Mouse (Mus musculus) forebrain, embryonic 16.5 days (tissue): ENCODE data around the gene BC051142. TPM values are rescaled to one million over a fixed set of nuclear protein-coding genes. Genes with fewer than 3 reads are reported as not detected.

ENCODE experiments used
- ATAC-seq: fragments of 200-750 bp; cut with Nextera tagmentation; 2 replicates; pipeline ENCODE4 v1.8.0; 2017; ENCODE audit warnings: mild to moderate bottlenecking, moderate library complexity
- H3K27ac ChIP-seq: fragments of 300-500 bp; sonication (generic); 2 replicates; pipeline ENCODE4 v1.5.1; 2014; ENCODE audit warnings: low read length, control low read depth
- H3K27me3 ChIP-seq: fragments of 300-500 bp; sonication (generic); replicated peaks from 2 replicates; pipeline ENCODE4 v1.6.1; 2014; ENCODE audit warnings: low read length; ENCODE audit not compliant: control insufficient read depth, insufficient read depth
- H3K36me3 ChIP-seq: fragments of 300-500 bp; sonication (generic); 2 replicates; pipeline ENCODE4 v1.6.1; 2014; ENCODE audit not compliant: control insufficient read depth, insufficient read depth
- H3K4me1 ChIP-seq: fragments of 300-500 bp; sonication (generic); replicated peaks from 2 replicates; pipeline ENCODE4 v1.6.1; 2014; ENCODE audit warnings: low read length; ENCODE audit not compliant: control insufficient read depth, insufficient read depth
- H3K4me2 ChIP-seq: fragments of 300-500 bp; sonication (generic); 2 replicates; pipeline ENCODE4 v1.6.1; 2014; ENCODE audit warnings: mild to moderate bottlenecking, low read length, control low read depth
- H3K4me3 ChIP-seq: fragments of 300-500 bp; sonication (generic); replicated peaks from 2 replicates; pipeline ENCODE4 v1.5.1; 2014; ENCODE audit warnings: mild to moderate bottlenecking, low read length, control low read depth
- H3K9ac ChIP-seq: fragments of 300-500 bp; sonication (generic); replicated peaks from 2 replicates; pipeline ENCODE4 v1.6.1; 2014; ENCODE audit warnings: low read depth, low read length, control low read depth
- H3K9me3 ChIP-seq: fragments of 300-500 bp; sonication (generic); 2 replicates; pipeline ENCODE4 v1.6.1; 2016; ENCODE audit warnings: low read length; ENCODE audit not compliant: control insufficient read depth
- WGBS: fragments of 180-500 bp; shearing (Covaris S2); extraction: QIAGEN DNeasy Blood & Tissue Kit; methylation state at CpG from one replicate; pipeline ENCODE4 v1.1.7; 2014; 5-methylcytosine and 5-hydroxymethylcytosine counted together
- polyA plus RNA-seq: library from polyadenylated mRNA; unstranded; fragments of >200 nt; fragmentation: Nextera tagmentation; extraction: Ambion mirVana; gene quantifications from 2 replicates; pipeline ENCODE4 v1.2.1, GENCODE M21; 2015

BC051142 gene
- polyA plus RNA-seq, 1 experiment from 2014 or later: 4.4 TPM

DNA sequence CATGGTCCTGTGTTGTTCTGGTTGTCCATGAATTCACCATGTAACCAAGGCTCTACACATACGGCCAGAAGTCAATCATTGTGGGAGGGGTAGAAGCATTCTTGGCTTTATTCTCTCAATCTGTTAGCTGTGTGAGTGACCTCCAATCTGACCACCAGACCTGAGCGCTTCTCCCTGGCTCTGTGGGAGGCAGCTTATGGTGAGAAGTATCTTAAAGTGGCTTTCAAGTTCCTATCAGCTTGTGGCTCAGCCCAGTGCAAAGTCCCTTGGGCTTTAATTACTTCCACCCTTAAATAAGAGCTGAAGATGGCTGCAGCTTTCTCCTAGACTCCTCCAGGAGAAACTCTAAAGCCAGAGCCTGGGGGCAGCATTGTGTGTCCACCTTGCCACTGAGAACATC lies 21.8 kb upstream of the BC051142 start, which contains the start of gene Btnl1:
Btnl1 (plus strand) TSS at position 286 of the 400 bp plus-strand sequence.
- Histone ChIP-seq H3K9me3 (no peaks in the 10 kb centered on the region), H3K27ac (no peak within 1 kb of the TSS), H3K9ac (no peak within 1 kb of the TSS), H3K4me1 (no peaks in the 10 kb centered on the region), H3K4me3 (no peak within 1 kb of the TSS), H3K36me3 (no peaks in the 10 kb centered on the region), H3K27me3 (no peaks in the 10 kb centered on the region), H3K4me2 (no peak within 1 kb of the TSS)
- WGBS: 81% methylated on average over 2 of the region's 2 CpGs
- ATAC-seq: no peak

DNA sequence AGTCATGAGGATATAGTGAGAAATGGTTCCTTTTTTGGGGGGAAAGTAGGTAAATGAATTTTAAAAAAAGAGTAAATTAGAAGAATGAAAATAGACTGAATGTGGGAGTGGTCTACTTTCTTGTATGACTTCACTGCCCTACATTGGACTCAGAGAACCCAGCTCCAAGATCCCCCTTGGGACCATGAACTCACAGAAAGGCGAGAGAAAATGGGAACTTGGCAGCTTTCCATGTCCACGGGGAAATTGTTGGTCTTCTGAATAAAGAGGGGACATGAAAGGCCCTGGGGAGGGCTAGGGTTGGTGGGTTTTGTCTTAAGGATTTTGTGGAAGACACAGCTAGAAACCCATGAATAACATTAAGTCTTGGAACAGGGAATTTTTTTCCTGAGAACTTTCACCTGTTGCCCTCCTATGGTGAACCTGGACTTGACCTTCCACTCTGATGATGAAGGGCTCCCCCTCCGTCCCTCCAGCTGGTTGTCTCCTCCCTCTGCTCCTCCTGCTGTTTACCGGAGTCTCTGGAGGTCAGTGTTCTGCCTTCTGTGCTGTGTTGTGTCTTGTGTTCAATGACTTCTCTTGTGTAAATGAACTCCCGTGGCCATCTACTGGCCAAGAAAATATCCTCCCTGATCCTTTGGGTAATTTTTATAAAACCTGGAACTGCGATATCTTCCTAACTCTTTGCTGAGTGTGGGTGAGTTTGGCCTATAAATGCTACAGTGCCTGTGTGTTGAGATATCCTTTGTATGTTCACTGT lies 21.0 kb upstream of the BC051142 start:
- 55% methylated on average over 6 of the region's 6 CpGs for WGBS
- H3K4me3 ChIP-seq: no peak overlapping the region
- ATAC-seq: no peak
- H3K4me1 ChIP-seq: no peaks in the 10 kb centered on the region
- no peak overlapping the region for H3K9ac ChIP-seq
- no peak overlapping the region for H3K27ac ChIP-seq
- no peaks in the 10 kb centered on the region for H3K27me3 ChIP-seq
- H3K36me3 ChIP-seq: no peaks in the 10 kb centered on the region
- H3K9me3 ChIP-seq: no peaks in the 10 kb centered on the region
- H3K4me2 ChIP-seq: no peak overlapping the region

DNA sequence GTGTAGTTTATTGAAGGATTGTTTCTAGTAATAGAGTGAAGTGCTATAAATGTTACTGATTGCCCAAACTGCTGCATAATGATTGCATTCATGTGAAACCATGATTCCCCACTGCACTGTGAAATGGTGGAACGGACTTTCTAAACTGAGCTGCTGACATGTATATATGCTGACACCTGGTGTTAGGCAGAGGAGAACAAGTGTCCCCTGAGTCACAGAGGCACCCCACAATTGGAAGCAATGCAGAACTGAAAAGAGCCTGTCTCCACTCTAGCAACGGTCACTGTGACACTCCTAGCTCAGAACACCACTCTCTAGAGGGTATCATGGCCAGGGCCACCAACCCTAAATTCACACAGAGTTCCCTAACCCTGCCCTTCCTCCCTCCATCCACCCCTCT lies 19.9 kb upstream of the BC051142 start:
- no peak for ATAC-seq
- 67% methylated on average over 2 of the region's 2 CpGs for WGBS

DNA sequence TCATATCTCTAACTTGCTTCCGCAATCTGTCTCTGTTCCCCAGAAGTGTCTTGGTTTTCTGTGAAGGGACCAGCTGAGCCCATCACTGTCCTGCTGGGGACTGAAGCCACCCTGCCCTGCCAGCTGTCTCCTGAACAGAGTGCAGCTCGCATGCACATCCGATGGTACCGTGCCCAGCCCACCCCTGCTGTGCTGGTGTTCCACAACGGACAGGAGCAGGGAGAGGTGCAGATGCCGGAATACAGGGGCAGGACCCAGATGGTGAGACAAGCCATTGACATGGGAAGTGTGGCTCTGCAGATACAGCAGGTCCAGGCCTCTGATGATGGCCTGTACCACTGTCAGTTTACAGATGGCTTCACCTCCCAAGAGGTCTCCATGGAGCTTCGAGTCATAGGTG lies 19.2 kb upstream of the BC051142 start:
- WGBS: 88% methylated on average over 7 of the region's 7 CpGs
- Histone ChIP-seq H3K27ac (no peak overlapping the region), H3K4me2 (no peak overlapping the region), H3K4me1 (no peaks in the 10 kb centered on the region), H3K4me3 (no peak overlapping the region), H3K36me3 (no peaks in the 10 kb centered on the region), H3K9ac (no peak overlapping the region), H3K27me3 (no peaks in the 10 kb centered on the region), H3K9me3 (no peaks in the 10 kb centered on the region)
- ATAC-seq: no peak

More for the DNA sequence above, 19.9 kb upstream of the BC051142 start:
- Histone ChIP-seq H3K27ac (no peak overlapping the region), H3K36me3 (no peaks in the 10 kb centered on the region), H3K9ac (no peak overlapping the region), H3K4me2 (no peak overlapping the region), H3K27me3 (no peaks in the 10 kb centered on the region), H3K4me1 (no peaks in the 10 kb centered on the region), H3K9me3 (no peaks in the 10 kb centered on the region), H3K4me3 (no peak overlapping the region)

DNA sequence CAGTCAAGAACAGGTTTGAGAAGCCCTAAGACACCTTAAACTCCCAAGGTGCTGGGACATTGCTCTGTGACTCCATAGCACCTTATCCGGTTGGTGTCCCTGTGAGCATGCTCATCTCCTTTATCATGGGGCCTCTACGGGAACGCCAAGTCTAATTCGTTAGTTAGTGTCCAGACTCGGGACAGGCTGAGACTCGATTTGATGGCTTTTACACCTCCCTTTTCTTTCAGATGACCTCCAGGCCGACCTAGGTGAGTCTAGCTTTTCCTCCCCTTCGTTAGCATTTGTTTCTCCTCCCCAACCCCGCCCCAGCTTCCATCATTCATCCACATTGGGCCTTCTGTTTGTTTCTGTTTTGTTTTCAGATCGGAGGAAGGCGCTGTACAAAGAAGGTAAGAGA lies 16.7 kb upstream of the BC051142 start:
- Histone ChIP-seq H3K4me2 (no peak overlapping the region), H3K27me3 (no peaks in the 10 kb centered on the region)

DNA sequence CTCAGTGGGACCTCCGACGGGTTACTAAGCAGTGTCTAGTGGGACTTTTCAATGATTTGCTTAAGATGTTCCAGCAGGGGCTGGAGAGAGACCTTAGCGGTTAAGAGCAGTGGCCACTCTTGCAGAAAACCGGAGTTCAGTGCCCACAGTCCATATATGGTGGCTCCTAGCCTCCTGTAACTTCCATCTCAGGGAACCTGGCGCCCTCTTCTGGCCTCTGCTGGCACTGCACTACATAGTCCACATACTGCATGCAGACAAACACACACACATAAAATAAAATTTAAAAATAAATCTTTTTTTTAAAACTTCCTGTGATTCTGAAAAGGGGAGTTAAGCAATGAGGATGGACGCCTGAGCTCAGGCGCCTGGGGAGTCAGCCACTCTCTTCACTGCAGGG lies 15.4 kb upstream of the BC051142 start:
- ATAC-seq: no peak
- Histone ChIP-seq H3K4me2 (no peak overlapping the region), H3K9ac (no peak overlapping the region), H3K4me1 (no peaks in the 10 kb centered on the region), H3K9me3 (no peaks in the 10 kb centered on the region), H3K27ac (no peak overlapping the region), H3K4me3 (no peak overlapping the region), H3K27me3 (no peaks in the 10 kb centered on the region), H3K36me3 (no peaks in the 10 kb centered on the region)
- 81% methylated on average over 7 of the region's 7 CpGs for WGBS

More for the DNA sequence above, 16.7 kb upstream of the BC051142 start:
- Histone ChIP-seq H3K4me3 (no peak overlapping the region), H3K36me3 (no peaks in the 10 kb centered on the region), H3K4me1 (no peaks in the 10 kb centered on the region), H3K9me3 (no peaks in the 10 kb centered on the region), H3K27ac (no peak overlapping the region), H3K9ac (no peak overlapping the region)
- 69% methylated on average over 11 of the region's 11 CpGs for WGBS
- ATAC-seq: no peak

DNA sequence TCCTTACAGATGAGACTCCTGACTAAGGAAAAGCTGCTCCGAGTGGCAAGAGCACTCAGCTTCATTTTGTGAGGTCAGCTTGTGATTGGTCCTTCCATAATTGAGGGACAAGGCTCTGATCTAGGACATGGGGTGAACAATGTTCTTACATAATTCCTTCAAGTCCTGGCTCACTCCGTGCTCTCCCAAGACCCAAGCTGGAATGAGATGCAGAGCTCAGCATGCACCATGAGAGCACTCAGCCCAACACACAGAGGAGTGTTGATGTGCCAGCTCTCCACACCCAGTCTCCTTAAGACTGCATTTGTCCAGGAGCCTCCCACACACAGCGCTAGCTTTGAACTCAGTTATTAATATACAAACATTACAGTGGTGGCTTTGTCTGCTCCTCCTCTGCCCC lies 13.9 kb upstream of the BC051142 start:
- WGBS: 68% methylated on average over 3 of the region's 3 CpGs
- no peaks in the 10 kb centered on the region for H3K4me1 ChIP-seq
- H3K9ac ChIP-seq: no peak overlapping the region

DNA sequence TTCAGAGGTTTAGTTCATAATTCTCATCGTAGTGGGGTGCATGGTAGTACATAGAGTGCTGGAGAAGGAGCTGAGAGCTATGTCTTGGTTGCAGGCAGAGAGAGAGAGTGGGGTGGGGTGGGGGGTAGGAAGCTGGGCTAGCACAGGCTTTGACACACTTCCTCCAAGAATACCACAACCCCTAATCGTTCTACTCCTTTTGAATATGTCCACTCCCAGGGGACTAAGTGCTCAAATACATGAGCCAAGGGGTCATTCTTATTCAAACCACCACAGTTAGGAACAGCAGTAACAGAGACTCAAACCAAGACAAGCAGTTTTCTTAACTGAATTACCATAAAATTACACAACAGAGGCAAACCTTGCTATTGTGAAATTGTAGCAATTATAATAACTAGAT lies 12.0 kb upstream of the BC051142 start:
- Histone ChIP-seq H3K9ac (no peak overlapping the region), H3K27me3 (no peaks in the 10 kb centered on the region), H3K4me2 (no peak overlapping the region), H3K4me3 (no peak overlapping the region), H3K27ac (no peak overlapping the region), H3K36me3 (no peaks in the 10 kb centered on the region), H3K9me3 (no peaks in the 10 kb centered on the region), H3K4me1 (no peaks in the 10 kb centered on the region)
- no peak for ATAC-seq
- 72% methylated on average over 2 of the region's 2 CpGs for WGBS

More for the DNA sequence above, 13.9 kb upstream of the BC051142 start:
- Histone ChIP-seq H3K4me3 (no peak overlapping the region), H3K27me3 (no peaks in the 10 kb centered on the region), H3K9me3 (no peaks in the 10 kb centered on the region), H3K36me3 (no peaks in the 10 kb centered on the region), H3K4me2 (no peak overlapping the region), H3K27ac (no peak overlapping the region)
- no peak for ATAC-seq

DNA sequence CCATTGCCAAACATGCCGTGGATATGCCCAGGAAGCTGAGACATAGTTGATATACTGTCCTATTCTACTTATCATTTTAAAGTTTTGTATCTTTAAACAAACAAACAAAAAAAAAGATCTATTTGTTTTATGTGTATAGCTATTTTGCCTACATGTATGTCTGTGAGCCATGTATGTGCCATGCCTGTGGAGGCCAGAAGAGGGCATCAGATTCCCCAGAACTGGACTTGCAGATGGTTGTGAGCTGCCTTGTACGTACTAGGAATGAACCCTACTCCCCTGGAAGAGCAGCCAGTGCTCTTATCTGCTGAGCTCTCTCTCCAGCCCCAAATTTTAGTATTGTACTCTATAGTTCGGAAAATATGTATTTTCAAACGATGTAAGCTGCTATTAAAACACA lies 10.1 kb upstream of the BC051142 start:
- WGBS: 34% methylated on average over 4 of the region's 4 CpGs
- no peaks in the 10 kb centered on the region; the same call in 1 of the 2 replicates for H3K4me1 ChIP-seq
- no peaks in the 10 kb centered on the region for H3K36me3 ChIP-seq
- no peak overlapping the region for H3K4me2 ChIP-seq
- no peaks in the 10 kb centered on the region for H3K9me3 ChIP-seq
- ATAC-seq: no peak
- no peak overlapping the region for H3K9ac ChIP-seq
- no peaks in the 10 kb centered on the region for H3K27me3 ChIP-seq
- H3K27ac ChIP-seq: no peak overlapping the region
- no peak overlapping the region for H3K4me3 ChIP-seq
